Mouse (Mus musculus) forebrain, embryonic 13.5 days (tissue): Measurements from ENCODE around the gene Krtap6-5. TPM values are rescaled to one million over a fixed set of nuclear protein-coding genes. Genes with fewer than 3 reads are reported as not detected.
"Not testable (repeated sequence)": the region's sequence is repeated elsewhere in the genome, so short reads cannot be mapped to it uniquely, and the experiment has no call there.

Experiments
- ATAC-seq: fragments of 200-750 bp; cut with Nextera tagmentation; 2 replicates; pipeline ENCODE4 v1.8.0; 2017
- H3K27ac ChIP-seq: fragments of 300-500 bp; sonication (generic); 2 replicates; pipeline ENCODE4 v1.5.1; 2015; ENCODE audit warnings: inconsistent platforms, mild to moderate bottlenecking, moderate library complexity
- H3K27me3 ChIP-seq: fragments of 300-500 bp; sonication (generic); 2 replicates; pipeline ENCODE4 v1.6.1; 2015; ENCODE audit warnings: mild to moderate bottlenecking, inconsistent platforms
- H3K36me3 ChIP-seq: fragments of 300-500 bp; sonication (generic); 2 replicates; pipeline ENCODE4 v1.6.1; 2015; ENCODE audit warnings: mild to moderate bottlenecking, inconsistent platforms; ENCODE audit not compliant: poor library complexity, severe bottlenecking
- H3K4me1 ChIP-seq: fragments of 300-500 bp; sonication (generic); 2 replicates; pipeline ENCODE4 v1.6.1; 2015; ENCODE audit warnings: inconsistent platforms
- H3K4me2 ChIP-seq: fragments of 300-500 bp; sonication (generic); 2 replicates; pipeline ENCODE4 v1.6.1; 2015; ENCODE audit warnings: inconsistent platforms, mild to moderate bottlenecking, moderate library complexity
- H3K4me3 ChIP-seq: fragments of 300-500 bp; sonication (generic); 2 replicates; pipeline ENCODE4 v1.5.1; 2015; ENCODE audit warnings: mild to moderate bottlenecking, inconsistent platforms
- H3K9ac ChIP-seq: fragments of 300-500 bp; sonication (generic); 2 replicates; pipeline ENCODE4 v1.6.1; 2015; ENCODE audit warnings: mild to moderate bottlenecking, inconsistent platforms
- H3K9me3 ChIP-seq: fragments of 300-500 bp; sonication (generic); replicated peaks from 2 replicates; pipeline ENCODE4 v1.6.1; 2016; ENCODE audit warnings: inconsistent platforms
- WGBS: fragments of 180-500 bp; shearing (Covaris S2); methylation state at CpG from one replicate; pipeline ENCODE4 v1.1.7; 2015; 5-methylcytosine and 5-hydroxymethylcytosine counted together
- polyA plus RNA-seq: library from polyadenylated mRNA; unstranded; fragments of >200 nt; fragmentation: Nextera tagmentation; extraction: Ambion mirVana; gene quantifications from 2 replicates; pipeline ENCODE4 v1.2.1, GENCODE M21; 2015

Krtap6-5 gene
- not detected in 2 replicates for polyA plus RNA-seq

DNA sequence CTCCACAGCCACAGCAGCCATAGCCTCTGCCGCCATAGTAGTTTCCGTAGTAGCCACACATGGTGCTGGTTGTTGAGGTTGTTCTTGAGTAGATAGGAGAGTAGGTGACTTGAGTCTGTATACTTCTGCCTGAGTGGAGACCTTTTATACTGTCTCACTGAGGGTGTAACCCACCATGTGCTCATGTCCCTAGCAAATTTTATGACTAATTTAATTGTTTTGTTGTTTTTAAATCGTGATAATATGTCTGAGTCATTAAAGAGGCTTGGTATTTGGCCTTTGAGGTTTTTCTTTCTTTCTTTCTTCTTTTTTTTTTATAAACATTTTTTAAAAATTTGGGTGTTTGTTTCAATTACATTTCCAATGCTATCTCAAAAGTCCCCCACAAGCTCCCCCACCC, at the start of gene Krtap6-5:
Gene Krtap6-5, minus strand, starts transcription at position 101 of the 400 bp plus-strand sequence.
- no peak within 1 kb of the TSS for H3K9ac ChIP-seq
- H3K4me1 ChIP-seq = no peaks in the 10 kb centered on the region
- H3K27ac ChIP-seq = no peak within 1 kb of the TSS
- WGBS = 89% methylated on average over 3 of the region's 3 CpGs
- H3K4me3 ChIP-seq = no peak within 1 kb of the TSS
- no peaks in the 10 kb centered on the region for H3K36me3 ChIP-seq
- no peaks in the 10 kb centered on the region for H3K27me3 ChIP-seq
- no peak for ATAC-seq
- H3K9me3 ChIP-seq = no peaks in the 10 kb centered on the region
- no peak within 1 kb of the TSS for H3K4me2 ChIP-seq

DNA sequence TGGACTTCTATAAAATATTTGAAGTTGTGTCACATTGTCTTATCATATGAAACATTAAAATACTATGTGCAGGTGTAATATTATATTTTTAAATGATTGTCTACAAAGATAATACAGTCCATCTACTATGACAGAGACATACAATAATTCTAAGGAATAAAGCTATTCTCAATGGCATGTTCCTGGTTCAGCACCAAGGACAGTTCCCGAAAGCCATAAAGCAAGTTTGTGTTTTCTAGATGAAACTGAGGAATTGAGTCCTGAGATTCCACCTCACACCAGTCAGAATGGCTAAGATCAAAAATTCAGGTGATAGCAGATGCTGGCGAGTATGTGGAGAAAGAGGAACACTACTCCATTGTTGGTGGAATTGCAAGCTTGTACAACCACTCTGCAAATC, 23.4 kb upstream of the Krtap6-5 start:
- WGBS = 77% methylated on average over 2 of the region's 2 CpGs

DNA sequence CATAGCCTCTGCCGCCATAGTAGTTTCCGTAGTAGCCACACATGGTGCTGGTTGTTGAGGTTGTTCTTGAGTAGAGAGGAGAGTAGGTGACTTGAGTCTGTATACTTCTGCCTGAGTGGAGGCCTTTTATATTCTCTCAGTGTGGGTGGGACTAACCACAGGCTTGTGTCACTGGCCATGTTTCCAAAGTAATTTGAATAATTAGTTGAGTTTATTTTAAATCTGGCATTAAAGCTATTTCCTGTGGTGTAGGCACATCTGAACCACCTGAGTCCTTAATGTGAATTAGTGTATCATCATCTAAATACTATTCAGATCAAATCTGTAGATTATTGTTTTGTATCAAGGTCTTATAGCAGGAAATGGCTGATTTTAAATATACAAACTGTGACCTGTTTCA, 16.2 kb upstream of the Krtap6-5 start, which contains the start of gene 1110025L11Rik:
Gene 1110025L11Rik, minus strand, starts transcription at position 101 of the 400 bp plus-strand sequence.
- not testable (repeated sequence) for H3K27ac ChIP-seq, H3K4me1 ChIP-seq, H3K4me2 ChIP-seq, H3K4me3 ChIP-seq, H3K9me3 ChIP-seq, H3K9ac ChIP-seq, H3K36me3 ChIP-seq, ATAC-seq, H3K27me3 ChIP-seq
- WGBS = no CpG with 5 or more reads among the region's 2 CpGs

More for the DNA sequence above, 23.4 kb upstream of the Krtap6-5 start:
- H3K36me3 ChIP-seq, H3K4me1 ChIP-seq, H3K27me3 ChIP-seq, H3K27ac ChIP-seq, H3K9ac ChIP-seq, ATAC-seq, H3K9me3 ChIP-seq, H3K4me3 ChIP-seq, H3K4me2 ChIP-seq: not testable (repeated sequence)

DNA sequence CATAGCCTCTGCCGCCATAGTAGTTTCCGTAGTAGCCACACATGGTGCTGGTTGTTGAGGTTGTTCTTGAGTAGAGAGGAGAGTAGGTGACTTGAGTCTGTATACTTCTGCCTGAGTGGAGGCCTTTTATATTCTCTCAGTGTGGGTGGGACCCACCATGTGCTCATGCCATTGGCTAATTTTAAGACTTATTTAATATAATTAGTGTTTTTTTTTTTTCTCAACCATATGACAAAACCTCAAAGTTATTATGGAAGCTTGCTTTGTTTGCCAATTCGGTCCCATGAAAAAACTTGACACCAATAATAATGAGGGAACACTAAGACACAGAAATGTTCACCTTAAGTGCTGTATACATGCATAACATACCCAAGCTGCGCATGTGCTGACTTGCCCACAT, 6.3 kb downstream of the Krtap6-5 start, which contains the start of gene Gm10228:
Gene Gm10228, minus strand, starts transcription at position 101 of the 400 bp plus-strand sequence.
- not testable (repeated sequence) for H3K9ac ChIP-seq, H3K4me2 ChIP-seq, H3K9me3 ChIP-seq, H3K27me3 ChIP-seq, H3K4me3 ChIP-seq, H3K27ac ChIP-seq, H3K4me1 ChIP-seq, ATAC-seq, H3K36me3 ChIP-seq
- WGBS = 93% methylated on average over 2 of the region's 4 CpGs

DNA sequence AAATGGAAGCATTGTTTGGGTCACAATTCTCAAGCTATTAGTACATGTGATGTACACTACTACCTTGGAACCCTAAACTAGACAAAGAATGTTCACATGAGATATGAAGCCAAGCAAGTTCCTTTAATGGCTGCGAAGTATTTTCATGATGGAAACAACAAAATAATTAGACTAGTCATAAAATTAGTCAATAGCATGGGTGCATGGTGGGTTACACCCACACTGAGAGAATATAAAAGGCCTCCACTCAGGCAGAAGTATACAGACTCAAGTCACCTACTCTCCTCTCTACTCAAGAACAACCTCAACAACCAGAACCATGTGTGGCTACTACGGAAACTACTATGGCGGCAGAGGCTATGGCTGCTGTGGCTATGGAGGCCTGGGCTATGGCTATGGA, 16.3 kb downstream of the Krtap6-5 start, which contains the start of gene Krtap6-1:
Gene Krtap6-1, plus strand, starts transcription at position 301 of the 400 bp plus-strand sequence.
- not testable (repeated sequence) for H3K36me3 ChIP-seq, H3K27ac ChIP-seq
- 90% methylated on average over 3 of the region's 3 CpGs for WGBS

DNA sequence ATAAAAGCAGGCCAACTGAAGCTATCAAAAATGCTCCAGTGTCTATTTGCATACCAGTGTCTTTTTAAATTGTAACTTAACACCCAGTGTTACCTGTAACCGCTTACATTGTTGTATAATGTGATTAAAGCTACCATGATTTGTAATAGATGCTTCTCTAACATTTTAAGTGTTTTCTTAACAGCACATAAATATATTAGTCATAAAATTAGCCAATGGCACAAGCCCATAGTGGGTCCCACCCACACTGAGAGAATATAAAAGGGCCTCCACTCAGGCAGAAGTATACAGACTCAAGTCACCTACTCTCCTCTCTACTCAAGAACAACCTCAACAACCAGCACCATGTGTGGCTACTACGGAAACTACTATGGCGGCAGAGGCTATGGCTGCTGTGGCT, 32.7 kb downstream of the Krtap6-5 start, which contains the start of gene Gm10229:
Gene Gm10229, plus strand, starts transcription at position 301 of the 400 bp plus-strand sequence.
- H3K9ac ChIP-seq, ATAC-seq, H3K4me2 ChIP-seq, H3K36me3 ChIP-seq, H3K4me3 ChIP-seq, H3K4me1 ChIP-seq, H3K27me3 ChIP-seq, H3K9me3 ChIP-seq, H3K27ac ChIP-seq: not testable (repeated sequence)
- whole genome bisulfite sequencing = 95% methylated on average over 3 of the region's 3 CpGs

More for the DNA sequence above, 16.3 kb downstream of the Krtap6-5 start, which contains the start of gene Krtap6-1:
- not testable (repeated sequence) for H3K4me2 ChIP-seq, ATAC-seq, H3K4me3 ChIP-seq, H3K27me3 ChIP-seq, H3K4me1 ChIP-seq, H3K9me3 ChIP-seq, H3K9ac ChIP-seq

DNA sequence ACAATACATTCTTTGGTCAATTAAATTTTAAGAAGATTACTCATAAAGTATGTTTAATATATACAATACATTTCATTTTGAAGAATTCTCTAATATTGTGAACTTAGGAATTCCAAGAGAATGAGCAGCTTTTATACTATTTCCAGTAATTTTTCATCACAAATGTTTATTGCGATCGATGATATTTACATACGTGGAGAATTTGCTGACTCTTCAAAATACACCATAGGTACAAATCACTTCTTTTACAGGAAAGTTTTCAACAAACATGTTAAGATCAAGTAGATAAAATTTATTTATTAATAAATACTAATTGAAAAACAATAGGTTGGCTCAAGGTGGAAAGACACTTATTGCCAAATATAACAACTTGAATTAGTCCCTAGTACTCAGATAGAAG, 33.7 kb downstream of the Krtap6-5 start:
- no peak overlapping the region for H3K27ac ChIP-seq
- no peak overlapping the region for H3K4me2 ChIP-seq

DNA sequence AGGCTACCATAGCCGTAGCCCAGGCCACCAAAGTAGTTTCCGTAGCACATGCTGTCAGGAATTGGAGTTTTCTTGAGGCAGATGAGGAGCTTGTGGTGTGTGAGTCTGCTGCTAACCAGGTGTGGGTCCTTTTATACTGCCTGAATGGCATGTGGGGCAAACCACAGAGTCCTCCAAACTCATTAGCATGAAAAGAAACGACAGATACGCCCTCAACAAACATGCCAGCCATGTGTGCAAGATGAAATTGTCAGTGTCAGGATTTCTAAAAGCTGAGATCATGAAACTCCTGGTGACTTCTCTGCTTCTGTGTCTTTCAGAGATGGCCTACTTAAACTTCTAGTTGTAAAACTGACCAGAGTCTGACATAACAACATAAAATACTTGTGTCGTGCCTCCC, 37.0 kb downstream of the Krtap6-5 start, which contains the start of gene Krtap22-2:
Gene Krtap22-2, minus strand, starts transcription at position 101 of the 400 bp plus-strand sequence.
- Histone ChIP-seq H3K36me3 (no peaks in the 10 kb centered on the region), H3K4me3 (no peak within 1 kb of the TSS), H3K27ac (no peak within 1 kb of the TSS), H3K27me3 (no peaks in the 10 kb centered on the region), H3K9me3 (no peaks in the 10 kb centered on the region), H3K4me1 (no peaks in the 10 kb centered on the region), H3K4me2 (no peak within 1 kb of the TSS), H3K9ac (no peak within 1 kb of the TSS)
- WGBS = 86% methylated on average over 5 of the region's 5 CpGs
- ATAC-seq = no peak

More for the DNA sequence above, 33.7 kb downstream of the Krtap6-5 start:
- no peaks in the 10 kb centered on the region for H3K36me3 ChIP-seq
- no peaks in the 10 kb centered on the region for H3K27me3 ChIP-seq
- H3K9ac ChIP-seq = no peak overlapping the region
- no peaks in the 10 kb centered on the region for H3K4me1 ChIP-seq
- 98% methylated on average over 3 of the region's 3 CpGs for WGBS
- no peak overlapping the region for H3K4me3 ChIP-seq
- ATAC-seq = no peak
- no peaks in the 10 kb centered on the region for H3K9me3 ChIP-seq

Other genes starting within 250 kb of the Krtap6-5 start
- not detected in 2 replicates for gene Gm20741, start 235.7 kb downstream of the Krtap6-5 start, polyA plus RNA-seq
- gene Krtap15, start 227.7 kb downstream of the Krtap6-5 start, polyA plus RNA-seq = not detected in 2 replicates
- not detected in 2 replicates for gene Krtap14, start 221.7 kb downstream of the Krtap6-5 start, polyA plus RNA-seq
- not detected in 2 replicates for gene Krtap19-1, start 178.5 kb downstream of the Krtap6-5 start, polyA plus RNA-seq
- not detected in 2 replicates for gene Krtap19-2, start 173.6 kb downstream of the Krtap6-5 start, polyA plus RNA-seq
- not detected in 2 replicates for gene Krtap19-3, start 169.8 kb downstream of the Krtap6-5 start, polyA plus RNA-seq
- not detected in 2 replicates for gene Krtap19-4, start 162.8 kb downstream of the Krtap6-5 start, polyA plus RNA-seq
- gene Krtap19-5, start 151.4 kb downstream of the Krtap6-5 start, polyA plus RNA-seq = not detected in 2 replicates
- not detected in 2 replicates for gene Krtap19-9b, start 115.6 kb downstream of the Krtap6-5 start, polyA plus RNA-seq
- gene Krtap16-3, start 85.0 kb downstream of the Krtap6-5 start, polyA plus RNA-seq = not detected in 2 replicates
- gene Krtap22-2, start 37.1 kb downstream of the Krtap6-5 start, polyA plus RNA-seq = not detected in 2 replicates
- gene Gm10229, start 32.6 kb downstream of the Krtap6-5 start, polyA plus RNA-seq = not detected in 2 replicates
- not detected in 2 replicates for gene Krtap6-1, start 16.2 kb downstream of the Krtap6-5 start, polyA plus RNA-seq
- gene Gm10228, start 6.4 kb downstream of the Krtap6-5 start, polyA plus RNA-seq = not detected in 2 replicates
- not detected in 2 replicates for gene 1110025L11Rik, start 16.1 kb upstream of the Krtap6-5 start, polyA plus RNA-seq
- not detected in 2 replicates for gene Krtap6-3, start 36.1 kb upstream of the Krtap6-5 start, polyA plus RNA-seq
- not detected in 2 replicates for gene Gm6358, start 93.0 kb upstream of the Krtap6-5 start, polyA plus RNA-seq
- gene Gm10061, start 103.2 kb upstream of the Krtap6-5 start, polyA plus RNA-seq = not detected in 2 replicates
- gene Gm9789, start 110.1 kb upstream of the Krtap6-5 start, polyA plus RNA-seq = not detected in 2 replicates
- gene Gm7735, start 121.6 kb upstream of the Krtap6-5 start, polyA plus RNA-seq = not detected in 2 replicates
- gene 1110057P08Rik, start 126.9 kb upstream of the Krtap6-5 start, polyA plus RNA-seq = not detected in 2 replicates
- not detected in 2 replicates for gene Krtap20-2, start 158.0 kb upstream of the Krtap6-5 start, polyA plus RNA-seq